Mouse (Mus musculus) retina, embryonic 14.5 days (tissue): Measurements from ENCODE around the gene Rbm38.

Experiments used
- DNase-seq: peaks from one replicate; pipeline ENCODE4 v3.0.0-alpha.2; 2015; ENCODE audit warnings: low spot score

The Rbm38 gene

DNA sequence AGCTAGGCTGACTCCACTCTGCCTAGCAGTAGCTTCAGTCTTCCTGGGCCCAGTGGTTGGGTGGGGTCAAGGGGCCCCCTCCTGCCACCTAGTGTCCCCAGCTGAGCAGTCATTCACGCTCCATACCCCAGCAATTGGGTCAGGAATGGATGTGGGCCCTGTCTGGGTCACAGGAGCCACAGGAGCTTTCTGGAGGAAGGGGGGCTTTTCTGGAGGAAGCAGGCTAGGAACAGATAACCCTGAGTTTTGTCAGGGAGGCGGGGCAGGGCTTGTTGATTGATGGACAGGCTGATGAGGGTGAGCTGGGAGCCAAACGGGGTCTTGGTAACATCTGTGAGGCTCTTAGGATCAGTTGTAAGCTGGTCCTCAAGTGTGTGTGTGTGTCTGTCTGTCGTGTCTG is 16.3 kb downstream of the Rbm38 start:
- no peak for DNase-seq

DNA sequence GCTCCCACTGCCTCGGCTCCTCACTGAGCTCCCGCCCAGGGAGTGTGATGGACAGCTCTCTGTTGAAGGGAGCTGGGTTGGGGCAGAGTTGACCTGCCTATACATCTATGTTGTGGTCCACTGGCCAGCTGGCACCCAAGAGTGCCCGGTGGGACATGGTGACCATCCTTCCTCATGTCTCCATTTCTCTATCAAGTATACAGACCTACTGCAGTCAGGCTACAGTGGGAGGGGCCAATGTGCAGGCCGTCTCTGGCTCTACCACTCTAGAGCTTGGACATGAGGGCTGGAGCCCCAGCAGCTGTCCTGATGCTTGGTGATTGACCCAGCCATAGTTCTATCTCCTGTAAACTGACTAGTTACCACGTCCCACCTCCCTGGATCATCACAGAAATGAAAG is 17.0 kb downstream of the Rbm38 start:
- no peak for DNase-seq

DNA sequence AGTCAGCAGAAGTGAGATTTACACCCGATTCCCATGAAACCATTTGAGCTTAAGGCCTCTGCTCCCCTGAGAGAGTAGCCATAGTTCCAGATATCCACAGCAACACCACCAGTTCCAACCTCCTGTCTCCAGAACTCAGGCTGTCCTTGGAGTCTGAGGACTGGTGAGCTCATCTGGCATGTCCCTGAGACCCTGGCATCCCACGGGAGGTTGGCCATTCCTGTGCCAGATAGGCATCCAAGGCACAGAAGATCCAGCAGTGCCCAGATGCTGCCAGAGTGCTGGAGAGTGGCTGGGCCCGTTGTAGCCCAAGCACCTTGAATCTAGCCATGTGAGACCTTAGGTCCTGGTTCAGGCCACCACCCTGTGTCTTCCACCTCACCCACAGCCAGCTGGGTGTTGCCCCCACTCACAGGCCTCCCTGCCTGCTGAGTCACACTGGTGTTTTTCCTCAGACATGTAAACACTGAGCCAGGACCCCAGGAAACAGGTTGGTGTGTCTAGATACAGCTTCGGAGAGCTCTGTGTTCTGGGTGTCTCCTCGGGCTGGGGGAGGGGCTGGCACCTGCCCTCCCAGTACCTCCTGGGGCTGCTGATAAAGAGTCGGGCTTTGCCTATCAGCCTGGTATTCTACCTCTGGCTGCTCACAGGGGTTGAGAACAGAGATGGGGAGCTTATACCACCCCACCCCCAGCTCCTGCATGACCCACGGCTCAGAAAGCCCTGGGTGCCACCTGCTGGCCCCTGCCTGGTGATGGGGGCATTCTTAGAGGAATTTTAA is 17.7 kb downstream of the Rbm38 start:
- no peak for DNase-seq

DNA sequence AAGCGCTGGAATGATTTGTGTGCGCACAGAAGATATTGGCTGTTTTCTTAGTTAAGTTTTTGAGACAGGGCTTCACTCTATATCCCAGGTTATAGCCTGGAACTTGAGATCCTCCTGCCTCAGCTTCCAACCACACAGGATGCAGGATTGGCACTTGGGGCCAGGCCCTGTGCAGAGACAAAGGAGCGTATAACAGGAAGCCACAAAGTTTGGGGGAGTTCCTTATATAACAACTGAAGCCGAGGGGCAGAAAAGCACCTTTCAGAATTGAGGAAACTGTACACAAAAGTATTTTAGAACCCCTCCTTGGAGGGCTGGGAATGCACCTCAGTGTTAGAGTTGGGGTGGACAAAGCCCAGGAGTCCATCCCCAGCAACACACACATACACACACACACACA is 18.7 kb downstream of the Rbm38 start:
- DNase-seq, result no peak

DNA sequence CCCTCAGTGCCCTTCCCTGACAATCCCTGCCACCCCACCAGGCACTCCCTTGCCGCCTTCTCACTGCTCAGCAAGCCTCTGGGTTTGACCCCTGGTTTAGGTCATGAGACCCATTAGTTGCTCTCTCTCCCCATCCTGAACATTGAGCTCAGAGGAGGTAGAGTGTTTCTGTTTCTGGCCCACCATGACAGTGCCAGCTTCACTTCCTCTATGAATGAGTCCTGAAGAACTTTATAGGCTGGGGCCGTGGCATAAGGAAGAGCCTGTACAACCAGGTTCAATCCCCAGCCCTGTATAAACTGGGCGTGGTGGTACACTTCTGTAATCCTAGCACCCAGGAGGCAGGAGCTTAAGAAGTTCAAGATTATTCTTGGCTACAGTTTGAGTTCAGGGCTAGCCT is 20.5 kb downstream of the Rbm38 start:
- no peak for DNase-seq

DNA sequence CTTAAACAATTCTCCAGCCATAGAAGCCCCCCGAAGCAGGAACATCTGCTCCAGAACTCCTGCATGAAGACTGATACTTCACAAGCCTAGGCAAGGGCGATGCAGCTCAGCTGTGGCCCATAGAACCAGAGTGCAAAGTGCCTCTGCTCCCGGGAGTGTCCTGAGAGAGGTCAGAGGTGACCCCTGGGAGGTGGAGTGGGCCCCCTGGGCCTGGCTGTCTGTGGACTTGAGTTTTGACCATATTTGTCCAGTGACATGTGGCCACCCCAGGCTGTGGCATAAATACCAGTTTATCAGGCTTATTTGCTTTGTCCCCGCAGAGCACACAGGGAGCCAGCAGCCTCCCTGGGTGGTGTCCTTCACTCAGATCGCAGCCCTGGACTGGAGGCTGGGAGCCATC is 20.9 kb downstream of the Rbm38 start:
- DNase-seq, result no peak

DNA sequence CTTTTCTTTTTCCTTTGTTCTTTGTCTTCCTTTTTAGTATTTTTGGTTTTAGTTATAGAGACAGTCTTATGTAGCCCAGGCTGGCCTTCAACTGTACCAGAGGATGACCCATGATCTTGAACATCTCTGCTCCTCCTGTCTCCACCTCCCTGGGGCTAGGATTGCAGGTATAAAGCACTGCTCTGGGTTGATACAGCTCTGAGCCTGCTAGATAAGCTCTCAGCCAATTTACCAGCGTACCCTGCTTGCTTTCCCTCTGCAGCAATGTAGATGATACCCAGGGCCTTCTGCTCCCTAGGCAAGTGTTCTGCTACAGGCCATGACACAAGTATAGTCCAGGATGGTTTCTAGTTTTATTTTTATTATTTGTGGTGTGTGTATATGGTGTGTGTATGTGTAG is 21.6 kb downstream of the Rbm38 start:
- DNase-seq, result no peak

DNA sequence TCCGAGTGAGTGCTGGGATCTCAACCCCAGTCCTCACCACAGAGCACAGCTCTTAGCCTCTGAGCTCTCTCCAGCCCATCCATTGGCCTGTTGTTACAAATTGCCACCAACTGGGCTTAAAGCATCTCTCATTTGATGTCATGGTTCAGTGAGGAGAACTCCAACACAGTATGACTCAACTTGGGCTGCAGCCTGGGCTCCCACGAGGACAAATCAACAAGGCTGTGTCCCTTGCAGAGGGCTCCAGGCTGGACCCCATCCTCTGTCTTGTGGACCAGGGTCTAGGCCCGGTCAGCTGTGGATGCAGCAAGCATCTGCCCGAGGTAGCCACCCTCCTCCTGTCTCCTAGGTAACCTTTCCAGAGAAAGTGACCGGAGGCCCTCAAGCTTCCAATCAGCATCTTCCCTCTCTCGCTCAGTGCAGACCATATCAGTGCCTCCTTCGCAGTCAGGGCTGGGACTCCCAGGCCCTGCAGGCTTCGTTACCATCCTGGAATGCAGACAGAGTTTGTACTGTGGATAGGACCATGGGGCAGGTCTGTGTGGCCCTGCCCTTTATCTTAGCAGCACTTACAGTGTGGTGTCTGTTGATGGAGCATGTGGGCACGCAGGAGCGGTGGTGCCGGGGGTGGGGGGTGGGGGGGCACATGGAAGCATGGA is 22.3 kb downstream of the Rbm38 start:
- DNase-seq, result no peak

DNA sequence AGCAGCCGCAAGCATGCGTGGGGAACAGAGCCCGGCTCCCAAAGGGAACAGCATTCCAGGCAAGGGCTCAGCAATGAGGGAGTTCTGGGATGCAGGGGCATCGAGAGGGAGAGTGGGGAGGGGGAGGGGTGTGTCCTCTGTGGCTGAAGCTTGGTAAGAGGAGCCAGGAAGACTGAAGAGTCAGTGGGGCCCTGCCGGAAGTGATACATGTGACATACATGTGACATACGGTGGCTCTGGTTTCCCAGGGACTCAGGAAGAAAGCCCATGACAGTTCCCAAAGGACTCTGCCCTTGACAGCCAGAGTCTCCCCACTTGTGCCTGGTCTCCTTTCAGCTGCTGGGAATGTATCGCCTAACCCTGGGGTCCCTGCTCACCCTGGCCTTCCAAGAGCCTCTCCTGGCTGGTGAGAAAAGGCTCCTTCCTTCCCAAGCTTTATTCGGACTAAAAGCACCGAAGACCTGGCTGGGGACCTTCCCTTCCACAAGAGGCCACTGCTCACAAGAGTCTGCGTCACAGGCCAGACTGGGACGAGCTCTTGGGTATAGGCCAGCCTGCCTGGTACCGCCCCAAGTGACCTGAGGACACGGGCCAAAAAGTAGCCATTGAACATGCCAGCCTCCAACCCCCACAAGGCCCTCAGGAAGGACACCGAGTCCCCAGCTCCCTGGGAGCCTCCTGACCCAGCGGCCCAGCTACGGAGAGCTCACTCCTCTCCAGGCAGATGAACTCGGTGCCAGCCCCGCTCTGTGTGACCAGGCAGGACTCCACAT is 24.1 kb downstream of the Rbm38 start:
- no peak for DNase-seq

DNA sequence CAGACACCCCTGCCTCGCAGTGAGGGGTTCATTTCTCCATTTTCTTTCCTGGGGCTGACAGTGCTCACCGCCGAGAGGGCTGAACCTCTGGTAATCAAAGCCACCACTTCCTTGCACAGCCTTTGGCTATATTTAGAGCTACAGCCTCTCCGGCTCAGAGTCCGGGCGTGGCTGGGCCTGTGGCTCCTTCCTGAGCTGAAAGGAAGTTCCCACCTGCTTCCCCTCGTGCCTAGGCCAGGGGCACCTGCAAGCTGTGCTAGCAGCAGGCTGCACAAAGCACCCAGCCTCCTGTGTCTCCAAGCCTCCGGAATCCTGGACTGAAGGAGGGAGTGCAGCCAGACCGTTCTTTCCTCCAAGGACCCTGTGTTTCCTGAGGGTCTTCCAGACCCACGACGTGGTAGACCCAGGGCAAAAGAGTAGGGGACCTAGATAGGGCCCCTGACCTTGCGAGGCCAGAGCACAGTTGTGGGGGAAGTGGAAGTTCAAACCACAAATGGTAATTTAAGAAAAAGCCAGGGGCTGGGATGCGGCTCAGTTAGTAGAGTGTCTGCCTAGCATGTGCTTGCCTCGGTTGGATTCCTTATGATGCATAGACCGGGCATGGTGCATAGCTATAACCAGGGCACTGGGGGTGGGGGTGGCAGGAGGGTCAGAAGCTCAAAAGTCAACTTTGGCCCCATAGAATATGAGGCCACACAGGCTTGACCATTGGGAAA is 26.4 kb downstream of the Rbm38 start:
- DNase-seq, result no peak

DNA sequence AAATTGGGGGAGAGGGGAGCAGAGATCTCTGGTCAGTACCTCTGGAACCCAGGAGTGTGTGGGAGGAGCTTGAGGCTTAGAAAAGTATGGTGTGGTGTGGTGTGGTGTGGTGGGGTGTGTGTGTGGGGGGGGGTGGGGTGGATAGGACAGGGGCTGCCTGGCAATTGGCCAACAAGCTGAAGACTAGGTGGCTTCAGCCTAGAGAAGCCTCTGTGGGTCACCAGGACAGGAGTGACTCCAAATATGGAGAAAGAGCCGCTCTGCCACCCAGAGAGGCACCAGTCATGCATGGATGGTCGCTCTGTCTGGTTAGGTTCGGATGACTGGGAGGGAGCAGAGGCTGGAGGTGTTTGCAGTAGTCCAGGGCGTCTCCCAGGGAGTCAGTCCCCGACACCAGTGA is 27.2 kb downstream of the Rbm38 start:
- no peak for DNase-seq

DNA sequence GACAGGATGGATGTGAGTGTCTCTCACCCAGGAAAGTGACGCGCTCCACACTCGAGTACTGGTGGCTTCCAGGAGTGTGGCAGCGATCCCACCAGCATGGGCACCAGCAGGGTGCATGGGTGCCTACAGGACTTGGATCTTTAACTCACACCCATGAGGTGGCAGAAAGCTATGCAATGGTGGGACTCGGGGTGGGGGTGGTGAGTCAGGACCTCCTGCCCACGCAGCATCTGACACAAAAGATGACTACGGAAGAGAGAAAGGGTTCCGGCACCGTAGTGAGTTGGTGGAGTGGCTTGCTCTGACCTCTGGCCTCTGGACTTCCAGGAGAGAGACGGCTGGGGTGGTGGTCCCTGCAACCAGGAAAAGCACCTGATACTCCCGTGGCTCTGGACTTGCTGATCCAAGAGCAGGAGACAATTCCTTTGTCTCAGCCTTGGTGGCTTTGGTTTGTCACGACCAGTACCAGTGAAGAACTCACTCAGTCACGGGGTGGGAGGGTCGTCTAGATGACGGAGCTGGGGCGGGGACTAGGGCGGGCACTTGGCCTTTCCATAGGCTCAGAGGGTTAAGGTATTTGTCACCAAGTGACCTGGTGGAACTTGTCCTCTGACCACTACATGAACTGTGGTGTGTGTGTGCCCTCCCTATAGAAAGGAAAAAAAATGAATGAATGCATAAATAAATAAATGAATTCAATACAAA is 27.9 kb downstream of the Rbm38 start:
- no peak for DNase-seq

DNA sequence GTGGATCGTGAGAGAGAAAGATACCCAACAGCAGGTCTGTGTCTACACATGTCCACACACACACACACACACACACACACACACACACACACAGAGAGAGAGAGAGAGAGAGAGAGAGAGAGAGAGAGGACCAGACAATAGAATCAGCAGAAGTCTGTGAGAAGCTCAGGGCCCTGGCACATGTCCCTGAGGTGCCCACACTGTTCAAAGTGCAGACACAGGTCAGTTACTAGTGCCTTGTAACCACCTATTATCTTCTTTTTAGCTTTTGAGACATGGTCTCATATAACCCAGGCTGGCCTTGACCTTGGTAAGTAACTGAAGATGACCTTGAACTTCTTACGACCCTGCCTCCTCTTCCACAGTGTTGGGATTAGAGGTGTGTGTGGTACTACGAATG is 28.9 kb downstream of the Rbm38 start:
- no peak for DNase-seq

DNA sequence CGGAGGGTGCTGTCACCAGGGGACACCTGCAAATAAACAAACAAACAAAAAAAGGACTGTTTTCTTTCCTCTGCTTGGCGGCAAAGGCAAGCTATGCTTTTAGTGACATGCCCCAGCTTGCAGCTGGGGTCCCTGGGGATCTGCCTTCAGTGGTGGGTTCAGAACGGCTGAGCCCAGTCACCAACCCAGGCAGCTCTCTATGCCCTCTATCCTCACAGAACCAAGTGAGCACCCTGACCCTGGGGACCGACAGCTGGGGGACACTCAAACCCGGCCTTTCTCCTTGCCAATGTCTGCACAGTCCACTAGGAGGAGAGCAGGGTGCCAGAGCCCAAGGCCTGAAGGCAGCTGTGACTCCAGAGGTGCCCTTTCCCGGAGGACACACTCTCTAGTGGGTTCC is 29.5 kb downstream of the Rbm38 start:
- DNase-seq, result no peak

DNA sequence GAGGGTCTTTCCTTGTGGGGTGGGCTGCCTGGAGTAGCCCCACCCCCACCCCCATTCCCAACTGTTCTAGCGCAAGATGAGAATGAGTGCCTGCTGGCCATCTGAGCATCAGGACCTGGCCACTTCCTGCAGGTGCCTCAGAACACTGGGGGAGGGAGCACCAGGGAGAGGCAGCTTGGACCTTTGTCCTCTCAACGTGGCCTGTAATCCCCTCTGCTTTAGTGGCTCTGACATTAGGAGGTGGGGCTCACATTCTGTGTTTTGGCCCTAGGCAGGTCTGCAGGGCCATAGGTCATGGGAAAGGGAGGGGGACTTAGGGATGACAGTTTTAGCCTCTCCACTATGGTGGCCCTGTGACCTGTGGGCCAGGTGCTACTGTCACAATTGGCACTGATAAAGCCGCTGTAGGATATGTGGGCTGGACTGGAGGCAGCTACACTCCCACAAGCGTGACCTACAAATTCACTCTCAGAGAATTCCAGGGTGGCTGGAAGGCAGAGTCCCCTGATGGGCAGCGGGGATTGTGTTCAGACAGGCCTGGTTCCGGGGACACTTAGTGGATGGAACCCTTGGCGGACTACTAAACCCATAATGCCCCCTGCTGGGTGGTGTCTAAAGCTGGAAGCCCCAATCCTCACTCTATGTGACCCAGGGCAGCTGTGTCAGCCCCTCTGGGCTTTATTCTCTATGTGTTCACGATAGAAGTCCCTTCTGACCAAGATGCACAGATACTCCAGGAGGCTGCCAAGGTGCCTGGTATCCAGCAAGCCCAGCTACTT is 30.5 kb downstream of the Rbm38 start:
- DNase-seq, result peak; percentile 60

DNA sequence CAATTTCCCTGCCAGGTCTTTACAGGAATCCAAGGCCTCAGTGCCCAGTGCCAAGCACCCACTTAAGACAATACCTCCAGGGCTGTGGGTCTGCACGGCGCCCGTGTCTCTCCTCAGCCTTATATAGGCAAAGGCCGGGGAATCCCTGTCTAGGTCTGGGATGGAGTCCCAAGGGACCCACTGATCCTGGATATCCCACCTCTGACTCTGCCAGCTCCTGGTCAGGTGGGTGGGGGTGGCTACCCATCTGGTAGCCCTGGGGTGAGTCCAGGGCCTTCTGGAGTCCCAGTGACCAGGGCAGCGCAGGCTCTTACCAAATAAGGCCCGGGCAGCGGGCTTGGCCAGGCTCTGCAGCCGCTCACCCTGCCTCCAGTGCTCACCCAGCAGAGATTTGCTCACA is 32.6 kb downstream of the Rbm38 start:
- no peak for DNase-seq

DNA sequence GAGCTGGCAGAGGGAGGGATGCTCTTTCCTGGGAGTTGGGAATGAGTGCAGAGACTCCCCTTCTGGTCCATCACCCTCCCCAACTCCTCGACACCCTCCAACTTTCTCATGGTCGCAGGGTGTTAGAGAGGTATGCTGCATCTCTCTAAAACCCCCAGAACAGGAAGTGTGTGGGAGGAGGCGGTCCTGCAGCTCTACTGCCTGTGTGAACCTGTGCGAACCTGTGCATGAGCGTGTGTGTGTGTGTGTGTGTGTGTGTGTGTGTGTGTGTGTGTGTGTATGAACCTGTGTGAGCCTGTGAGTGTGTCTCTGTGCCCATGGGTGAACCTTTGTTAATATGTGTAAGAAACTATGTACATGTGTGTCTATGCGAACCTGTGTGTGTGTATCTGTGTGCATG is 33.5 kb downstream of the Rbm38 start:
- DNase-seq, result no peak

DNA sequence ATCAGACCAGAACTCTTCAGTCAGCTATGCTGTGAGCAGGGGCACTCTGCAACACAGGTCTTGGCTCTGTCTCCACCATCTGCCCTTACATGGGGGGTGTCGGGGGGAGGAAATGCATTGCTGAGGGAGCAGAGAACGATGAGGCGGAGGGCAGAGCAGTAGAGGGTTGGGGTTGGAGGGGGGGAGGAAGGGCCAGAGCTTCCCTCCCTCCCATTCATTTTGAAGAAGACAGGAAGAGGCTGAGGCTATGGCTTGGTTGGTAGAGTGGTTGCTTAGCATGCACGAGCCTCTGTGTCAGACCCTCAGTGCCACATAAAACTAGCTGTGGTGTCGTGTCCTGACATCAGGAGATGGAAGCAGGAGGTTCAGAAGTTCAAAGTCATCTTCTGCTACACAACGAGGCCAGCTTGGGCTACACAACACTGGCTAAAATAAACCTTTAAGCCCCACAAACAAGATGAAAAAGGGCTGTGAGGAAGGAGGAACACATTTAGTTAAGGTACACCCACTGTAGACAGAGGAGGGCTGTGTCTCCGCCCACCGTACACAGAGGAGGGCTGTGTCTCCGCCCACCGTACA is 36.1 kb downstream of the Rbm38 start:
- no peak for DNase-seq

DNA sequence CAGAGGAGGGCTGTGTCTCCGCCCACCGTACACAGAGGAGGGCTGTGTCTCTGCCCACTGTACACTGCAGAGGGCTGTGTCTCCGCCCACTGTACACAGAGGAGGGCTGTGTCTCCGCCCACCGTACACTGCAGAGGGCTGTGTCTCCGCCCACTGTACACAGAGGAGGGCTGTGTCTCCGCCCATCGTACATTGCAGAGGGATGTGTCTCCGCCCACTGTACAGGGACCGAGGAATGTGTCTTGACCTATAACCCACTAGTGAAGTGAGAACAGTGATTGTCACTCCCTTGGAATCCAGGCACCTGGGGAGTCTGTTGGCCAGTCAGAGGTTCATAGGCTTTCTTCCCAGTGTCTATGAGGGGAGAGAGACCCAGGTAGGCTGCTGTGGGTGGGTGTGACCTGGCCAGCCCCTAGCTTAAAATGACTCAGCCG is 36.6 kb downstream of the Rbm38 start:
- no peak for DNase-seq

DNA sequence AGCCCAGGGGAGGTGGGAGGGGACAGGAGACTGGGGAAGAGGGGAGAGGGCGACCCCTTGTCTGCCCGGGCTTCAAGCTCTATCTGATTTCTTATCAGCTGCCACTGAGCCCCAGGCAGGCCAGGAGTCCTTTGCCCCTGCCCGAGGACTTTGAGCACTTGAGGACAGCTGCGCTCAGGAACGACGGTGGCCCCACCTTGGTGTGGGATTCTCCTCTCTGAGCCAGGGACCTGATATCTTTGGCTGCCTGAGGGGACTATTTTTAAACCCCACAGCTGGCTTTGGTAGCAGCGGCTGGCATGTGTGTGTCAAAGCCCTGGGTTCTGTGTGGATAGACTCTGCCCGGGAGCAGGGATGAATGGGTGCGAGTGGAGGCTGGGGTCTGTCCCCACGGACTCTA is 37.3 kb downstream of the Rbm38 start:
- DNase-seq, result no peak

DNA sequence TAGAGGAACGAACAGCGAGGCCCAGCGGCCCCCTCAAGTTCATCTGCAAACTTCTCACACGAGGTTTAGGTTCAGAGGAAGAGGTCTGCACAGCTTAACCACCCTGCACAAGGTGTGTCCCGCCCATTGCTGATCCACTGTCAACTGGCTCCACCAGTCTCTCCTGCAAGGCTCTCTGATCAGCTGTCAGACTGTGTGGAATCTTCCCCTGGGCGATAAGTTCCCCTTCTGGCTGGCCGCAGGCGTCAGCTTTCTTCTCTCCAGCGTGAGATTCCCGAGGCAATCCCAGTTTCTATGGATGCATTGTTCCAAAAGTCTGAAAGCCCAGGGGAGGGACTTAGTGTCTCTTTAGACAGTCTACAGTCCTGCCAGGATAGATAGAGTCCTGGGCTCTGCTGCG is 38.0 kb downstream of the Rbm38 start:
- no peak for DNase-seq
